In genomic region chr9:122023873-122024272, GRCm38 (mm10) we compare ENCODE assay signal across 14 mouse cellular contexts. TPM values are rescaled to one million over a fixed set of nuclear protein-coding genes. Genes with fewer than 3 reads are reported as not detected.
DNase-seq lines count a peak whose midpoint lies in the region; ATAC-seq lines count a peak whose summit lies in the region.
"Had no signal": no experiment of that assay in that cellular context is flagged by ENCODE, and none has a peak within 500 bp of the region (broad histone marks: within the 10 kb centered on the region; RNA-seq: fewer than 3 reads in every experiment).

No protein-coding gene starts in this region.

- H3K27ac ChIP-seq in kidney, embryonic 16.5 days (ENCODE audit: low read length): peak overlapping the region; percentile 79
- peak overlapping the region; percentile 47 for H3K27ac ChIP-seq in heart, embryonic 11.5 days (ENCODE audit: low read depth, low read length)
- H3K27ac ChIP-seq: midbrain, embryonic 13.5 days; neural tube, embryonic 15.5 days had no signal

- WGBS in kidney, embryonic 16.5 days: 81% methylated on average over 5 of the region's 5 CpGs
- WGBS in heart, embryonic 11.5 days (ENCODE audit: insufficient replicate concordance): 57% methylated on average over 5 of the region's 5 CpGs

- H3K4me2 ChIP-seq in kidney, embryonic 16.5 days (replicated peaks; ENCODE audit: low read depth, low read length): no peak overlapping the region
- no peak overlapping the region for H3K4me2 ChIP-seq in heart, embryonic 11.5 days
- H3K4me2 ChIP-seq: liver, embryonic 12.5 days; midbrain, embryonic 13.5 days; neural tube, embryonic 15.5 days had no signal

- no peak overlapping the region for H3K4me3 ChIP-seq in kidney, embryonic 16.5 days (ENCODE audit: low read length)
- no peak overlapping the region for H3K4me3 ChIP-seq in heart, embryonic 11.5 days (ENCODE audit: low read depth, low read length)
- H3K4me3 ChIP-seq: liver, embryonic 12.5 days; midbrain, embryonic 13.5 days; neural tube, embryonic 15.5 days had no signal

- no peaks in the 10 kb centered on the region for H3K36me3 ChIP-seq in kidney, embryonic 16.5 days (ENCODE audit: insufficient read depth, low read length)
- H3K36me3 ChIP-seq in heart, embryonic 11.5 days (ENCODE audit: control insufficient read depth, insufficient read depth, low read length): no peaks in the 10 kb centered on the region
- H3K36me3 ChIP-seq: liver, embryonic 12.5 days; midbrain, embryonic 13.5 days; neural tube, embryonic 15.5 days had no signal

- no peaks in the 10 kb centered on the region for H3K9me3 ChIP-seq in kidney, embryonic 16.5 days (ENCODE audit: low read length)
- H3K9me3 ChIP-seq in heart, embryonic 11.5 days (replicated peaks; ENCODE audit: control insufficient read depth, low read length): no peaks in the 10 kb centered on the region
- H3K9me3 ChIP-seq: liver, embryonic 12.5 days; midbrain, embryonic 13.5 days; neural tube, embryonic 15.5 days had no signal

- no peak for ATAC-seq in kidney, embryonic 16.5 days (ENCODE audit: low FRiP score, low TSS enrichment)
- ATAC-seq in heart, embryonic 11.5 days (replicated peaks; ENCODE audit: insufficient number of reproducible peaks, low FRiP score, low TSS enrichment): no peak
- ATAC-seq: forebrain, postnatal 0 days; liver, embryonic 12.5 days; midbrain, embryonic 13.5 days had no signal

- DNase-seq in adrenal gland, postnatal 14 days: peak; percentile 28
- no peak for DNase-seq in adrenal gland, adult 8-10 months
- no peak for DNase-seq in kidney, postnatal 14 days
- DNase-seq in lung, postnatal 25 days (ENCODE audit: low spot score): peak; percentile 38
- no peak for DNase-seq in right cerebral cortex, adult 18-20 months
- DNase-seq in thymus, postnatal 25 days: no peak
- DNase-seq: forebrain, postnatal 0 days; layer of hippocampus, postnatal 36 days; right cerebral cortex, postnatal 4 days had no signal

- H3K27me3 ChIP-seq in kidney, embryonic 16.5 days (ENCODE audit: insufficient read depth, low read length): no peaks in the 10 kb centered on the region
- no peaks in the 10 kb centered on the region for H3K27me3 ChIP-seq in heart, embryonic 11.5 days (ENCODE audit: control insufficient read depth, insufficient read depth, low read length)
- H3K27me3 ChIP-seq: liver, embryonic 12.5 days; neural tube, embryonic 15.5 days had no signal

- H3K9ac ChIP-seq in kidney, embryonic 16.5 days (replicated peaks; ENCODE audit: low read length): no peak overlapping the region
- H3K9ac ChIP-seq in heart, embryonic 11.5 days (ENCODE audit: low read depth, low read length): no peak overlapping the region
- H3K9ac ChIP-seq: forebrain, postnatal 0 days; liver, embryonic 12.5 days; midbrain, embryonic 13.5 days; neural tube, embryonic 15.5 days had no signal

- peaks cover 17% of the 10 kb centered on the region for H3K4me1 ChIP-seq in kidney, embryonic 16.5 days (ENCODE audit: insufficient read depth, low read length)
- peaks cover 26% of the 10 kb centered on the region for H3K4me1 ChIP-seq in heart, embryonic 11.5 days (ENCODE audit: control insufficient read depth, insufficient read depth, low read length)

RNA-seq across cellular contexts. Expression of gene Pomgnt2, which starts 27.0 kb away (rescaled TPM):
- 12.6 and 15.7 TPM in 2 replicates for total RNA-seq in adrenal gland, postnatal 14 days (2021)
- total RNA-seq in adrenal gland, adult 8-10 months (2022): 10 to 100 TPM; 21.3 to 31.3 (median 28.5) TPM
- polyA plus RNA-seq in kidney, embryonic 16.5 days (2015; fragmentation: Nextera tagmentation; extraction: Ambion mirVana): 19.1 and 19.9 TPM in 2 replicates
- 8.8 and 10.6 TPM in 2 replicates for polyA plus RNA-seq in heart, embryonic 11.5 days (2014; fragmentation: Nextera tagmentation; extraction: Ambion mirVana)

Comparison
In these comparisons a context has a peak if more than half of its experiments do, and no peak if none do; other contexts are left out.
1. DNase-seq: peak in adrenal gland, postnatal 14 days (single experiment) and lung, postnatal 25 days (single experiment); none in adrenal gland, adult 8-10 months (single experiment), kidney, postnatal 14 days (single experiment), right cerebral cortex, adult 18-20 months (single experiment) and thymus, postnatal 25 days (single experiment).